10 mouse cellular contexts compared by ENCODE assay signal in the genomic region with DNA sequence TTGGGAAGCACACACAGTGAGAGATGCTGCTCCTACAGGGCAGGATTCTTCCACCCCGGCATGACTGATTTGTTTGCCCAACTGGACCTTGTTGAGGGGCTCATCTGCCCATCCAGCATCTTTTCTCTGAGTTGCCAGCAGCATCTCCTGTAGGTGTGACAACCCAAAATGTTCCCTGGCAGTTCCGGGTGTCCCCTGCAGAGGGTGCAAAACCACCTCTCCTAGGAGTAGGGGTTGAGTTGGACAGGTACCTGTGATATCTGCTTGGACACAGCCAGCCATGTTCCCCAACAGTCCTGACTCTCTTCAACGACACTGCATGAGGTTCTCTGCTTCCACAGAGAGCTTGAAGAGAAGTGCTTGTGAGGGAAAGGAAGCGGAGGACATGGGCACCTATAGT. TPM values are rescaled to one million over a fixed set of nuclear protein-coding genes. Genes with fewer than 3 reads are reported as not detected.
DNase-seq lines count a peak whose midpoint lies in the region; ATAC-seq and TF ChIP-seq lines count a peak whose summit lies in the region.
"Had no signal": no experiment of that assay in that cellular context is flagged by ENCODE, and none has a peak within 500 bp of the region (broad histone marks: within the 10 kb centered on the region; RNA-seq: fewer than 3 reads in every experiment).

No protein-coding gene starts in this region.

- H3K9me3 ChIP-seq in liver, embryonic 12.5 days (replicated peaks), result no peaks in the 10 kb centered on the region
- no peaks in the 10 kb centered on the region for H3K9me3 ChIP-seq in liver, postnatal 0 days (ENCODE audit: low read length)
- H3K9me3 ChIP-seq: heart, embryonic 13.5 days had no signal

- DNase-seq in CD4-positive, CD25-positive, alpha-beta regulatory T cell, adult 2 months (ENCODE audit: low read depth, low spot score), result peak; percentile 28
- peak; percentile 28 for DNase-seq in liver, adult 2 months (ENCODE audit: extremely low read depth, low read depth, low spot score)
- peak; percentile 67 for DNase-seq in liver, postnatal 0 days
- peak; percentile 53 for DNase-seq in thymus, postnatal 14 days
- DNase-seq in right cerebral cortex, postnatal 25 days, result no peak
- no peak for DNase-seq in ovary, adult 18-20 months (ENCODE audit: low spot score)
- DNase-seq: embryo, embryonic 11 days had no signal

- no peak overlapping the region for H3K4me3 ChIP-seq in liver, adult 2 months (ENCODE audit: insufficient read depth, low read depth, low read length)
- no peak overlapping the region for H3K4me3 ChIP-seq in liver, embryonic 12.5 days
- no peak overlapping the region for H3K4me3 ChIP-seq in liver, postnatal 0 days (ENCODE audit: low read depth, low read length)
- H3K4me3 ChIP-seq: heart, embryonic 13.5 days had no signal

- H3K4me2 ChIP-seq in liver, embryonic 12.5 days, result no peak overlapping the region
- H3K4me2 ChIP-seq in liver, postnatal 0 days (ENCODE audit: low read depth, low read length), result no peak overlapping the region
- H3K4me2 ChIP-seq: heart, embryonic 13.5 days had no signal

- TF ChIP-seq CTCF in liver, adult 2 months (IDR thresholded peaks at IDR 0.05; ENCODE audit: low read depth, low read length), result peak; percentile 64
- TF ChIP-seq CTCF in liver, postnatal 0 days (IDR thresholded peaks at IDR 0.05; ENCODE audit: low read depth), result peak; percentile 72

- no peaks in the 10 kb centered on the region for H3K4me1 ChIP-seq in liver, adult 2 months (ENCODE audit: control insufficient read depth, insufficient read depth, low read length)
- H3K4me1 ChIP-seq in liver, embryonic 12.5 days, result 0 out of 2 replicates have a peak, but pooled peaks cover 3% of the 10 kb centered on the region
- H3K4me1 ChIP-seq in liver, postnatal 0 days (ENCODE audit: insufficient read depth), result no peaks in the 10 kb centered on the region
- H3K4me1 ChIP-seq: heart, embryonic 13.5 days had no signal

- H3K27me3 ChIP-seq in liver, adult 2 months (ENCODE audit: control insufficient read depth, insufficient read depth, low read length), result no peaks in the 10 kb centered on the region
- H3K27me3 ChIP-seq in liver, embryonic 12.5 days (replicated peaks), result peaks cover 5% of the 10 kb centered on the region; the same call in 1 of the 2 replicates
- no peaks in the 10 kb centered on the region for H3K27me3 ChIP-seq in liver, postnatal 0 days (ENCODE audit: insufficient read depth, low read length)
- H3K27me3 ChIP-seq: heart, embryonic 13.5 days had no signal

- TF ChIP-seq EP300 in liver, postnatal 0 days (IDR thresholded peaks at IDR 0.05; ENCODE audit: low read depth), result no peak

- H3K79me2 ChIP-seq in liver, adult 2 months (ENCODE audit: control insufficient read depth, insufficient read depth, low read length), result no peaks in the 10 kb centered on the region

- no peak overlapping the region for H3K27ac ChIP-seq in liver, adult 2 months (replicated peaks; ENCODE audit: insufficient read depth, low read depth, low read length)
- H3K27ac ChIP-seq in liver, embryonic 12.5 days, result no peak overlapping the region
- no peak overlapping the region for H3K27ac ChIP-seq in liver, postnatal 0 days (ENCODE audit: low read depth)
- H3K27ac ChIP-seq: heart, embryonic 13.5 days had no signal

- ATAC-seq in CD4-positive, CD25-positive, alpha-beta regulatory T cell, adult 4 months, result no peak
- ATAC-seq in liver, embryonic 12.5 days, result no peak
- ATAC-seq in liver, postnatal 0 days, result no peak

- no peak for TF ChIP-seq POLR2A in liver, adult 2 months (IDR thresholded peaks at IDR 0.05; ENCODE audit: extremely low read depth, insufficient read depth, low read length)

- H3K36me3 ChIP-seq in liver, adult 2 months (ENCODE audit: control insufficient read depth, insufficient read depth, low read length), result no peaks in the 10 kb centered on the region
- no peaks in the 10 kb centered on the region for H3K36me3 ChIP-seq in liver, embryonic 12.5 days
- no peaks in the 10 kb centered on the region for H3K36me3 ChIP-seq in liver, postnatal 0 days (replicated peaks; ENCODE audit: insufficient read depth, low read length)

- 85% methylated on average over 4 of the region's 4 CpGs for WGBS in liver, adult 2 months
- 68% methylated on average over 4 of the region's 4 CpGs for WGBS in liver, embryonic 12.5 days (ENCODE audit: insufficient replicate concordance)
- WGBS in liver, postnatal 0 days (ENCODE audit: insufficient replicate concordance), result 81% methylated on average over 4 of the region's 4 CpGs

- H3K9ac ChIP-seq in liver, adult 2 months (ENCODE audit: low read depth, low read length), result no peak overlapping the region
- no peak overlapping the region for H3K9ac ChIP-seq in liver, embryonic 12.5 days
- H3K9ac ChIP-seq in liver, postnatal 0 days (replicated peaks), result no peak overlapping the region
- H3K9ac ChIP-seq: heart, embryonic 13.5 days had no signal

RNA-seq across cellular contexts. Expression of a gene that starts 5.8 kb away (rescaled TPM):
- polyA plus RNA-seq in CD4-positive, CD25-positive, alpha-beta regulatory T cell, adult 4 months (2017; shearing (Covaris generic)), result under 1 TPM in 1 of 2 experiments, not detected in 1; 0.09 TPM
- 0.09 and 0.13 TPM in 2 replicates for total RNA-seq in liver, adult 2 months (2014; rRNA removed)
- polyA plus RNA-seq in liver, adult 2 months (2012; rRNA removed), result 0.07 and 0.17 TPM in 2 replicates
- 0.14 and 0.20 TPM in 2 replicates for polyA plus RNA-seq in liver, embryonic 12.5 days (2016; fragmentation: Nextera tagmentation; extraction: Ambion mirVana)
- 0.06 and 0.07 TPM in 2 replicates for polyA plus RNA-seq in liver, postnatal 0 days (2015; fragmentation: Nextera tagmentation; extraction: Ambion mirVana)

RNA-seq across cellular contexts. Expression of a gene that starts 53.0 kb away (rescaled TPM):
- 100 to 1,000 TPM; 112 to 127 TPM for polyA plus RNA-seq in CD4-positive, CD25-positive, alpha-beta regulatory T cell, adult 4 months (2017; shearing (Covaris generic))
- total RNA-seq in liver, adult 2 months (2014; rRNA removed), result 14.7 and 20.7 TPM in 2 replicates
- polyA plus RNA-seq in liver, adult 2 months (2012; rRNA removed), result 12.2 and 12.7 TPM in 2 replicates
- 55.9 and 58.7 TPM in 2 replicates for polyA plus RNA-seq in liver, embryonic 12.5 days (2016; fragmentation: Nextera tagmentation; extraction: Ambion mirVana)
- 41.3 and 41.4 TPM in 2 replicates for polyA plus RNA-seq in liver, postnatal 0 days (2015; fragmentation: Nextera tagmentation; extraction: Ambion mirVana)

Comparison
In these comparisons a context has a peak if more than half of its experiments do, and no peak if none do; other contexts are left out.
1. DNase-seq: peak in CD4-positive, CD25-positive, alpha-beta regulatory T cell, adult 2 months (single experiment), liver, adult 2 months (single experiment), liver, postnatal 0 days (single experiment) and thymus, postnatal 14 days (single experiment); none in right cerebral cortex, postnatal 25 days (single experiment) and ovary, adult 18-20 months (single experiment).